Mouse (Mus musculus) heart, adult 10 weeks (tissue): Measurements from ENCODE around the gene Mcm2. TPM values are rescaled to one million over a fixed set of nuclear protein-coding genes. Genes with fewer than 3 reads are reported as not detected.

ENCODE experiments used
- polyA plus RNA-seq: library from polyadenylated mRNA; stranded (reverse); fragments of 350-450 nt; fragmentation: Illumina TruSeq; extraction: RNeasy Lipid Tissue Mini Kit (QIAGEN cat#74804); gene quantifications from one replicate; pipeline ENCODE4 v1.2.3, GENCODE M21; 2014; ENCODE audit warnings: low read depth, low replicate concordance

Gene Mcm2
- polyA plus RNA-seq = 4.3 TPM

DNA sequence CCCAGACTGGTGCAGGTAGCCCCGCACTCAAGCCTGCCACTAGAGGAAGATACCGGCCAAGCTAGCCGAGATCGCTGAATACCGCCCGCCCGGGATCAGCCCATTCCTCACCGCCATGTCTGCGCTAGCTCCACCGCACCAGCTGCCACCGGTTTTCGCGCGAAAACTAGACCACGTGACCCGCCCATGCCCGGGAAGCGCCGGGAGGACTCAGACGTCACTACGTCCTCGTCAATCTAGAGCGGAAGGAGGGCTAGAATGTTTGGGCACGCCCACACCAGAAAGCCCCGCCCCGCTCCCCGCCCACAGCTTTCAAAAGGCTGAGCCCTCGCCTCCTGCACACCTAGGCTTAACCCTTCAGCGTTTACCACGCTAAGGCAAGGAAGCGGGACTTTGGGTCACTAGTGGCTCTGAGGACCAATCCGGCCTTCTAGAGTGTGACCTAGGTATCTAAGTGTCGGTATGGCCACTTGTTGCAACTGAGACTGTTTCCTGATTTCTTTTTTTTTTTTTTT lies at the start of gene Mcm2:
Gene Mcm2, minus strand, starts transcription at position 247 of the 515 bp plus-strand sequence.

DNA sequence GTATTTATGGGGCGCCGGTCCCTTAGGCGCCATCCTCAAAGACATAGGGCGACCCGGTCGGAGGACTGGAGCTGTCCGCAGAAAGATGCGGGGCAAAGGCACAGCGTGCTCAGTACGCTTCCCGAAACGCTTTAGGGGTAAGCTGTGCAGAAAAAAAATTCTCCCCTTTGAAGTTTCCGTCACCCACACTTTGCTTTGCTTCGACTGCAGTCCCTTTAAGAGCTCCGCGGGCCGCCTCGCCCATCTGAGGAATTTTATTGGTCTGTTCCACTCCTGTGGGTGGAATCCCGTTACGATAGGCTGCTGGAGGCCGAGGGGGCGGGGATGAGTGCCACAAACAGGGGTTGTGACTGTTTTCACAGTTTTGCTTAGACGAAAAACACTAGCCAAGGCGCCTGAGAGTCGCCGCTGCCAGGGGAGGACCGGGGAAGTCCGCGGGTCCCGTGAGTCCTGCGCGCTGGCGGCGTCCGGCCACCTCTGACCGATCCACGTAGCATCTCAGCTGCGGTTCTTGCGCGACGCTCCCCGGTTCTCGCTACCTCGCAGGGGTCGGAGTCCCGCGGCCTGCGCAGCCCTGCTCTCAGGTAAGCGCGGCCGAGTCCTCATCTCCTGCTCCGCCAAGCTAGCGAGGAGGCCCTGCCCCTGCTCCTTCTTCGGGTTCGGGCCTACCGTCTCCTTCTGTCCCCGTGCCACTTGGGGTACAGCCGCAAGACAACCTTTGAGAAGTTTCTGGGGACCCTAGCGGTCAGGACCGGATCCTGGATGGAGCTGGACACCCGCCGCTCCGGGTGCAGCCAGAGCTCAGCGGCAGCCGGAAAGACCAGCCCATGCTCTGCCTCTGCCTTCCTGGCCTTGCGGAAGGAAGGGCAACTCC lies 3.6 kb upstream of the Mcm2 start, which contains the start of gene Tpra1:
Gene Tpra1, plus strand, starts transcription at position 305 of the 874 bp plus-strand sequence.

DNA sequence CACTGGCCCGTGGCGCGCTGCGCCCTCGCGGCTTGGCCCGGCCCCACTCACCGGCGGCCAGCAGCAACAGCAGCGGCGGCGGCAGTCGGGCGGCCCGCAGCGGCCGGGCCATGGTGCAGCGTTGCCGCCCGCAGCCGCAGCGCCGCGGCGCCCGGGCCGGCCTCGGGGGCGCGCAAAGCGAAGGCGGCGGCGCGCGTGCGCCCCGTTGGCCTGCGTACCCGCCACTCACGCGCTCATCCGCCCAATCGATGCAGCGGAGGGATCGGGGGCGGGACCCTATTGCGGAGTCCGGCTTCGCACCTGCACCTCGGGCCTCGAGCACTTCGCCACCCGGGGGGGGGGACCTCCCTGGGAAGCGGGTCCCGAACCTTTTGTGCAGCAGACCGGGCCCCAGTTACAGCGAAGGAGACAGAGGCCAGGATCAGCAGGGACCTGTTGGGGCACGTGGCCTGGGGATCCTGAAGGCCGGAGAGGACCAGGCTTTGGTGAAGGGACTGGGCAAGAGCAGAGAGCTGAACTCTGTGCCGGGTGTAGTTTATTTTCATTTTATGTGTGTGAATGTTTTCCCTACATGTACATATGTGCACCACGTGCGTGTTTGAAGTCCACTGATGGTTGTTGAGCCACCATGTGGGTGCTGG lies 23.6 kb downstream of the Mcm2 start, which contains the start of gene Podxl2:
Gene Podxl2, minus strand, starts transcription at position 177 of the 641 bp plus-strand sequence.

DNA sequence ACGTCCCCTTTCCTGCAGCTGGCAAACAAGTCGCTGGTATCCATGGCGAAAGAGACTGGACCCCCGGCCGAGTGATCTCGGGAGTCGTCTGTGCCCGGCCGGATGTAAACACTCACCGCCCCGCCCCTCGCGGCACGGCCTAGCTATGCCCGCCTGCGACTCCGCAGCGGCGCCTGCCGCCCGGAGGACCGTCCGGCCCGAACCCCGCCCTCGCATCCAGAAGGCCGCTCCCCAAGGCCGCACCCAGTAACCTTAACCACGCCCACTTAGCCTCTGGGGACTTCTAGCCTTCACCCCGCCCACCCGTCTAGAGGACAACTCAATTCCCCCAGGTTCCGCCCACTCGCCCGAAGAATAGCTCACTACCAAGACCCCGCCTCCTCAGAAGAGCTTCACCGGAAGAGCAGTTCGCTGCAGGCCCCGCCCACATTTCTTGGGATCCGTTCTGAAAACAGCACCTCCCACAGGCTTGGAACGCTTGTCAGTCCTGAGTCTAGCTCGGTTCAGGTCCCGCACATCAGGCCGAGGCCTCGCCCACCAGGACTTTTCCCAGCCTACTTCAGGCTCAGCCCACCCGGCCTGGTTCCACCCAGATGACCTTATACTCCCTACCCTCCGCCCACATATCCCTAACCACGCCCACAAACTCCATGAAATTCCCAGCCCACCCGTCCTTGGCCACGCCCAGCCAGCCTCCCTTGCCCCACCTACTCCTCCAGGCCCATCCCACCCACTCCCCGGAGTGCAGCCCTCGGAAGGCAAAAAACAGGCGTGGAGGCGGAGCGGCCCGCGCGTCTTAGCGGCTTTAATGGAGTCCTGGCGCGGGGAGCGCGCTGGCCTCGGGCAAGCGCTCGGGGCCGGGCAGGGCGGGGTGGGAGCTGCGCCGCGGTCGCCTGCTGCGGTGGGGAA lies 56.5 kb downstream of the Mcm2 start, which contains the start of gene Abtb1:
Gene Abtb1, minus strand, starts transcription at position 204 of the 909 bp plus-strand sequence.

Other genes with a start within 250 kb of the Mcm2 start
- 74.3 TPM for gene Mgll, start 174.4 kb downstream of the Mcm2 start, polyA plus RNA-seq
- gene Abtb1, start 56.8 kb downstream of the Mcm2 start, polyA plus RNA-seq = 24.7 TPM
- gene Podxl2, start 23.7 kb downstream of the Mcm2 start, polyA plus RNA-seq = 12.8 TPM
- 46.7 TPM for gene Tpra1, start 3.5 kb upstream of the Mcm2 start, polyA plus RNA-seq